Mouse (Mus musculus): ENCODE measurements around the gene Ltbp1.

The Ltbp1 gene

DNA sequence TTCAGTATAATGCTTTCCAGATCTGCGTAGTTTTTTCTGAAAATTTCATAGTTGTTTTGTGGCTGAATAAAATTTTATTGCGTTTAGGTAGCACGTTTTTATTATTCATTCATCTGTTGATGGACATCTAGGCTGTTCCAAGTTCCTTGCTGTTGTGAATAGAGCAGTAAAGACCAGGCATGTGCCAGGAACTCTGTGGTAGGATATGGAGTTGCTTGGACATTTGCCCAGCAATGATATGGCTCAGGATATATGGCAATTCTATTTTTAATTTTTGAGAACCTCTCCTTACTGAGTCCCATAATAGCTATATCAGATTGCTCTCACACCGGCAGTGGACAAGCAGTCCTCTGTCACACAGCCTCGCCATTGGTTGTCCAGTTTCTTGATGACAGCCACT is 159.2 kb downstream of the Ltbp1 start:
- intact Hi-C loops (cut with DNase I): no loop called here

DNA sequence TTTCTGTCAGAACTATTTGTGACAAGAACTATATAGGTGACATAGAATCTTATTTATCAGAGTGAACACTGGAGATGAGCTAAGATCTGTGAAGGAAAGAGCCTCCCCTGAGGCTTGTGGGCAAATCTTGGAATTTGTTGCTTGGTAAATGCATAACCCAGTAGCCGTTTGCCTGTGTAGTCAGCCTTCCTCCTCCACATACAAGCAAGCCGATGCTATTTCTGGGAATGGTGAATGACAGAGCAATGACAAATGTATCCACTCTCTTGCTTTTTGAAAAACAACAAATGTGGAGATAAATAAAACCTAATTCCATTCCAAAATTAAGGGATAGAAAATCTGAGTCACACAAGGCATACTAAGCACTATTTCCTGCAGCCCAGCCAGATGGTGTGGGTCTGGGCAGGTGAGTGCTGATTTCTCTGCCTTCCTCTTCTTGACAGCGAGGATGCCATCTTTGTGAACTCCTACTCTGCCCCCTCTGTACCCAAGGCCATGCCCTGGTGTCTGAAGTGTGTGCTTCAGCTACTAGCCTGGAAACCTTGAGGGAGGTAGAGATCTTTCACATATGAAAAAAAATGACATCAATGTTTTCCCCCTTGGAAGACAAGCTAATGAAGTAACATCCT is 163.3 kb downstream of the Ltbp1 start:
- intact Hi-C loops (cut with DNase I): no loop called here

DNA sequence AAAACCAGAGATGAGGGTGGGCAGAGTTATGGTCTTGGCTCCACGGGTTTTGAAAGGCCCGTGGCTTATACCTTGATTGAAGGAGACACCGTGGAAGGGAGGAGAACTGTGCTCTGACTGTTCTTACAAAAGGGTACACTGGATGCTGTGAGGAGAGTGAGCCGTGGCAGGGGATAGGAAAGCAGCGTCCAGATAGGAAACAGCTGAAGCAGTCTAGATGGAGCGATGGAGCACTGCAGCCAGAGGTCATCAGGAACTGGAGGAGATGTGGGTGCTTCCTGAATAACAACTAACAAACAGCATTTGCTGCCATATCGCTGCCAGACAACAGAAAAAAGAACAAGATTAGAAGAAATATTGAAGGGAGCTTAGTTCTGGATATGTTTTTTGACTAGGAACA is 166.3 kb downstream of the Ltbp1 start:
- intact Hi-C loops (cut with DNase I): no loop called here

DNA sequence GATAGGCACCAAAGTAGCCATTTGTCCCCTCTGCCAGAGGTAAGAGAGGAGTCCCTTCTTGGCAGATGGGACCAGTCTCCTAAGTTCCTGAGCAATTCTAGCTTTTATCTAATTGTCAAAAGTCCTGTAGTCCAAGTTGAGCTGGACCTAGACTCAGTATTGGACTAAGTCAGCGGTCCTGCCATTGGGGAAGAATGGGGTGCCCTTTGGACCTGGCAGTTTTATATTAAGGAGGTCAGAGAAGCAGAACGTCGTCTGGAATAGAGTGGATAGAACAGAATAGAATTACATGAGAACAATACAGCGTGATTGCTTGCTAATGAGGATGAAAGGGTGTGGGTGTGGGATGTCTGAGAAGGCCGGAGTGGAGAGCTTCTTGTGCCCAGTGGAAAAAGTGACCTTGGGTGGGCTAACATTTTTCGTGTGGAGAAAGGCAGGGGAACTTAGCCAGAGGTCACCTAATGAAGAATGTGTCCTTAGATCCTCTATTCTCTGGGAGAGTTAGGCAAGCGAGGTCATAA is 167.4 kb downstream of the Ltbp1 start:
- intact Hi-C loops (cut with DNase I): no loop called here

DNA sequence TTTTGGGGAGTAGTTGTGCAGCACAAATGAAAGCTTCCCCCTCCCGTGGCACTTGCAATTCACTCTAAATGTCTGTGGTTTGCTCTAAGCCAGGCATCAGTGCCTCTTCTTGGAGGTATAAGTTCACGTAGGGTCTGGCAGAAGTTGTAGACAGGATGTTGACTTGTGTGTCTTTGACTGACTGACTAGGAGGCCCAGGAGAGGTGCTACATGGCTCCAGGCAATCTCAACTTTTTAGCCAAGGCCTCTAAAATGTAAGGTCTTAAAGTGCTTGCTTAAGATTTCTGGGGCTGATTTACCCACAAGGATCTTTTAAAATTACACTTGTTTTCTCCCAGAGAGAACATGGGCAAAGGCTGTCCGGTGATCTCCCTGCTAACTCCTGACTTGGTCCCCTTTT is 169.1 kb downstream of the Ltbp1 start:
- intact Hi-C loops (cut with DNase I): no loop called here

DNA sequence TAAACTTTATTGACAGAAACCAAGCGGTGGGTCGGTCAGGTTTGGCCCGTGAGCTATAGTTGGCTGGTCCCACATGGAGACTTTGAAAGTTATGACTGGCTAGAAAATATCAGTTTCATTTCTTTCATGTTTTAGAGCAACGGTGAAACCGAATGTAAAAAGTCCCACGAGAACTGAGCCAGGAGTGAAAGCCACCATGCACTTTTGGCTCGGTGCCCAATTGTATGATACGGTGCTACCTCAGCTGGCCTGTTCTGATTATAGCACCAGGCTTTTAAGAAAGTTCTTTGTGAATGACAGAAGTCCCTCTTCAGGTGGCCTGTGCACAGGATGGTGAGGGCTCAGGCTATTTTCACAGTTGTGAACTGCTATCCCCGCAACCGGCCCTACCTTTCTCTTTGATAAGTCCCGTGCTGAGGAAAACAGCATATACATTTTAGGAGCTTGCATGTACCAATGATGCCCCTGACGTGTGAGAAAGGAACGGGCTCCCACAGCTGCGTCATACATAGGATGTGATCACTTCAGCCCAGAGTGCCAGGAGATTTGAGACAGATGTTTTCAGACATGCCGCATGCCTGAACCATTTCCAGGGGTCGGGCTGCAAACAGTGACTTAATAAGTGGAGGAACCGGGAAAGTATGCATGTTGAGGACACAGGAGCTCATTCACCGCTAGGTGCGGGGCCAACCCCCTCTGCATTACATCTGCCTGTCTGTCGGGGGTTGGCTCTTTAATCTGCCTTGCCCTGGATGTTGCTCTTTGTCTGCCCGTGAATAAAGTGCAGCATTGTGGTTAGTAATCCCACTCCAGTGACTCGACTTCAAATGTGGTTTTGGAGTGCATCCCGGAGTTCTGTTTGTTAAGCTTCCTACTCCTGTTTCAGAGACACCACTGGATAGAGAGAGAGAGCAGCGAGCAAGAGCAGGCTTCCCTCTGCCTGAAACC is 172.8 kb downstream of the Ltbp1 start:
- intact Hi-C loops (cut with DNase I): no loop called here

DNA sequence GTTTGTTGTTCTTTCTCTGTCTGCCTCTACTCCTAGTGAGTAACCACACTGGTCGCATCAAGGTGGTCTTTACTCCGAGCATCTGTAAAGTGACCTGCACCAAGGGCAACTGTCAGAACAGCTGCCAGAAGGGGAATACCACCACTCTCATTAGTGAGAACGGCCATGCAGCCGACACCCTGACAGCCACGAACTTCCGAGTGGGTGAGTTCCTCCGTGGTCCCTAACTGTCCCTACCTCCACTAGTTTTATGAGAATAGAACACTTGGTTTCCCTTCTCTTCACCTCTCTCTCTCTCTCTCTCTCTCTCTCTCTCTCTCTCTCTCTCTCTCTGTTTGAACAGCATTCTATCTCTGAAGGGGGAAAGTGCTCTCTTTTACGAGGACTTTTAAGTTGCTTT is 173.6 kb downstream of the Ltbp1 start:
- intact Hi-C loops (cut with DNase I): no loop called here

DNA sequence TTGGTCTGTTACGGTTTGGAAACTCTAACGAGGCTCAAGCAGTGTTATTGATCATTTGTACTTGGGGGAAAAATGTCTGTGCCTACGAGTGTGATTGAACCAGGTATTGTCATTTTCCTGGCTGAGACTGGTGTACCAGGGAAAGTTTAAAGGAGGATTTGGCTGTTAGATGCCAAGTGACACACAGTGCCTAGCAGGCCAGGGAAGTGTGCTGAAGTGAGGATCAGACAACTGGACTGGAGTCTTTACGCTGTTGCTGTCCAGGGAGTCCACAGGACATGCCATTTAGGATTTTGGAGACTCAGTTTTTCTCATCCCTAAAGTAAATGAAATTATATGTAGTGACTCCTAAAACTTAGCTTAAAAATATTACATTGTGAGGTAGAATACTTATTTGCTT is 174.9 kb downstream of the Ltbp1 start:
- intact Hi-C loops (cut with DNase I): no loop called here

DNA sequence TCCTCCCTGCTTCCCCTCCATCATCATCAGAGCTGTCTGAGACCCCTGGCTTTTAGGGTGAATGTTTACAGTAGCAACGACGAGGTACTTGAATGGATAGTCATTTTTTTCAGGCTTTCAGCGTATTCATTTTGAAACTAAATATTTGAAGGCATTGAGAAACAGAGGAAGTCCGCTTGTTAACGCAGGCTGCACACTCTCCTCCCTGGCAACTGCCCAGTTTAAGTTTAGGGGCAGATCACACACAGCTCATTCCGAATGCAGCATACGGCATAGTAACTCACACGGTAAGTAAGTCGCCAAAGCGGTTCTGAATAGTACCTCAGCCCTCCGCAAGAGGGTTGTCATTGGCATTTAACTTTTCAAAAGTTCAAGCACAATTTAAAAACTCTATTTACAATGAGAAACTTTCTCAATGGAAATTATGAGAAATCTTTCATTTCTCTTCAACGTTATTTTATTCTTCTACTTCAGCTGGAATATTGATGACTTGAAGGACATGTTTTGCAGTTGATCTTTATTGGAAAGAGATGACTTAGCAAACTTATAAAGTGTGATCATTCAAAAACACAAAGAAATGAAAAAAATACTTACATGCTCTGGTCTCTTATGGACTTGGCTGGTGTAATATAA is 175.7 kb downstream of the Ltbp1 start:
- intact Hi-C loops (cut with DNase I): no loop called here

DNA sequence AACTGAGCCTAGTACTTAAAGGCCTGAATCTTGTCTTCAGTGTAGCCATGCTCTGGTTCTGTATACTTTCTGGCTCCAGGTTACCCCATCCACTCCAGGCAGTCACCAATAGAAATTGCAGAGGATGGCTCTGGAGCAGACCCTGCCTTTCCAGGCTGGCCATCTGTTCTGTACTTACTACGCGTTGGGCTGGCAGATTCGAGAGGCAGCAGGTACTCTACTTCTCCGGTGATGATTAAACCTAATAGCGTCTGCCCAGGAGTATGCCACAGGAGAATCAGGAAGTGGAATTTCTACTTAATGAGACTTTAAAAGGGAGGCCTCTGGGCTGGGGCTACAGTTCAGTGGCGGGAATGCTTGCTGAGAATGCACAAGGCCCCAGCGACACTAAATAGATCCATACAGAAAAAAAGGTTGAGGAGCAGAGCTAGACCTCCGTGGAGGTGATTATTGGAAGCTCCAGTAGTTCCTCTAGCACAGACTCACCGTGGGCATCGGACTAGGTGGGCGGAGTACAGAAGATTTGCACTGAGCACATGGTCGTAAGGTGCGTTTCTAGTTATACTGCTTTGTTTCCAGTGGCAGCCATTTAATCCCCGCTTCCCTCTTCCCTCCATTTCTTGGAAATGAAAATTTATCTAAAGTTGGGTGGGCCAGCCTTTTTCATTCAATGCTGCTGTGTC is 177.1 kb downstream of the Ltbp1 start:
- intact Hi-C loops (cut with DNase I): no loop called here

DNA sequence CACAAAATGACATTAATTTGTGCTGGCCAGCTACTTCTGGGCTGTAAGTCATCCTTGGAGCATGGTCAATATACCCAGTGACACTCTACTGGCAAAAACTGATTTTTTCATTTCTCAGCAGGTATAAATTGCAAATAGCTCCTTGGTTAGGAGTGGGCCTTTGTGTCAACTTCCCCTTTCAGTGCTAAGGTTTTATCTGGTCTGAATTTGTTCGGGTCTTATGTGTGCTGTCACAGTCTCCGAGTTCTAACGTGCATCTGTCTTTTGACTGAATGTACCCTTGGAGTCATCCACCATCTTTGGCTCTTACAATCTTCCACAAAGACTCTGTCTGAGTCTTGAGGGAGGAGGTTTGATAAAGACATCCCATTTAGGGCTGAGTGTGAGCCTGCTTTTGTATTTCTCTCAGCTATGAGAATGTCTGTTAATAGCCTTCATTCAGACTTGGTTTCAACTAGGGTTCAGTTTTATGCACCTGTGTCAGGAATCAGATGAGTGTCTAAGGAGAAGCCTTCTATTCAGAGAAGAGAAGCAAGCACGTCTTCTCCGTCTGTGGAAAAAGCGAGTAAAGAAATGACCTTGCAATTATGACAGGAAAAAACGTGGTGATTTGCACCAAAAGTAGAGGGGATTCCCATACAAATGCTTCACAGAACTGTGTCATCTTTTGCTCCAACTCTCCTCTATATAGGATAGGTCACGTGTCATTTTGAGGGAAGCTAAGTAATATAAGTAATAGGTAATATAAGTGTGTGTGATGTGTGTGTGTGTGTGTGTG is 181.6 kb downstream of the Ltbp1 start:
- intact Hi-C loops (cut with DNase I): no loop called here

DNA sequence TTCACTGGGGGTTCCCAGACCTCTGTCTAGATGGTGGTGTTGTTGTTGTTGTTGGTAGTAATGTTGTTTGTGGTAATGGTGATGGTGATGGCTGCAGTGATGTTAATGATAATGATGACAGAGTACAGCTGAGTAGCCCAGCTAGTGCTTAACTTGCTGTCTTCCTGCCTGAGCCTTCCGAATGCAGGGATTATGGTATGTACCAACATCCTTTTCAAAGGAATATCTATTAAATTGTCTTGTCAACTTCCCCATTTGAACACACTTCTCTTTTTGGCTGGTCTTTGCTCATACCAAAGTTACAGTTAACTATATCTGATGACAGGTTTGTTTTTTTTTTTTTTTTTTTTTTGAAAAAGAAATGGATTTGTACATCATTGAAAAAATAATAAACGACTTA is 191.6 kb downstream of the Ltbp1 start:
- intact Hi-C loops (cut with DNase I): no loop called here

DNA sequence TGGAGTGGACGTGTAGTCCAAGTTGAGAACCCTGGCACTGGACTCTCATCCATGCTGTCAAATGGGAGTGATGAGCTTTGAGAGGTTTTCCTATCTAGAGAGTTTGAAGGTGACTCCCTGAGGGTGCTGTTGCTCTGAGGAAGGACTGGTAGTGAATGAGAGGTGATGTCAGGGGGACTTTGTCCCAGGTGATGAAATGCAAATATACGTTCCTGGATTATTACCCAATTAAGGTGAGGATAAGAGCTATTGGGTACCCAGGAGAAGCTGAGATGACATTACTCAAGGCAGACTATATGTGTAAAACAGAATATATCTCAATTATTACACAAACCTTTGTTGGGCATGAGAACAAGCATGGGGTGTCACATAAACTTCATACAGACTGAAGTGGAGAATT is 193.4 kb downstream of the Ltbp1 start:
- intact Hi-C loops (cut with DNase I): no loop called here

DNA sequence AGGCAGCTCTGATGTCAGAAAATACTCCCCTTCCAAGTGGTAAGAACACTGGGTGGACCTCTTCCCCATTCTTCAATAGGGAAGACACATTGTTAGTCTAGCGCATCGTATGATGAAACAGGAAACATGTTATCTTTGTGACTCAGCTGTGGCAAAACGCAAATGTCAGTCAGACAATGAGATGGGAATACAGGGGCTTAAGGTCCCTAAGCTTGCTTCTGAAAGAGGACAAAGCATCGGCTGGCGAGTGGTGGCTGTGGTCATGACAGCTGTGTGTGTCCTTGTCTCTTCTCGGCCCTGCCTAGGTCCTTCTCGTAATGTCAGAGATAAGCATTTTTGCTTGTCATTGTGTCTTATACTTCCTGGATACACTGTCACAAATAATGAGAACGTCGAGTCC is 194.3 kb downstream of the Ltbp1 start:
- intact Hi-C loops (cut with DNase I): no loop called here

DNA sequence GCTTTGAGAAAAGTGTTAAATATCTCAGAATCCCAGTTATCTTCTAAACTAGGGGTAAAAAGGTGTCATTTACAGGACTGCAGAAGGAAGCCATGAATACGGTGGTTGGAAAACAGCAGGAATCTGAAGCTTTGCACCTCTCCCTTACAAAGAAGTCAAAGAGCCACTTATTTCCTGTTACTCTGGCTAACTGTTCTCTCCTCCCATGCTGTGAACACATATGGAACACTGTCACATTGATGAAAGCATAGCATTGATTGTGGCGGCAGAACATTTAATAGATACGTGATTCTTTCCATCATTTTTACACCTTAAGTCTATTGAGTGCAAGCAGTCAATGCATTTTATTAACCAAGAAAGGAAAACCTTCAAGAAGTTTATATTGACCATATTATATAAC is 196.9 kb downstream of the Ltbp1 start:
- intact Hi-C loops (cut with DNase I): no loop called here

DNA sequence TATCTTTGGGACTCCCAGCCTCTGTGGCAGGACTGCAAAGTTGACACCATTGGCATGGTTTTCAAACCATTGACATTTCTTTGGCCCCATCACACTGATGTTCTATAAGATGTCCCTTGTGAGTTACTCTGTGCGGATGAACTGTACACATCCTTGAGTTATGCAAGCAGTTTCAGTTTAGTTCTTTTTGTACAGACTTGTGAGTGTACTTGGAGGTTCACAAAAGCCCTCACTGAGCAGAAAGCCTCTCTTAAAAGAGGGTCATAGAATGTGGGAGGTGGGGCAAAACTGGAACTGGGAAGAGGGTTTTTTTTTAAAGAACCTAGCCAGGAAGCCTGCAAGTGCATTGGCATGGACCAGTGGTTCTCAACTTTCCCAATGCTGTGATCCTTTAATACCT is 198.7 kb downstream of the Ltbp1 start:
- intact Hi-C loops (cut with DNase I): no loop called here

DNA sequence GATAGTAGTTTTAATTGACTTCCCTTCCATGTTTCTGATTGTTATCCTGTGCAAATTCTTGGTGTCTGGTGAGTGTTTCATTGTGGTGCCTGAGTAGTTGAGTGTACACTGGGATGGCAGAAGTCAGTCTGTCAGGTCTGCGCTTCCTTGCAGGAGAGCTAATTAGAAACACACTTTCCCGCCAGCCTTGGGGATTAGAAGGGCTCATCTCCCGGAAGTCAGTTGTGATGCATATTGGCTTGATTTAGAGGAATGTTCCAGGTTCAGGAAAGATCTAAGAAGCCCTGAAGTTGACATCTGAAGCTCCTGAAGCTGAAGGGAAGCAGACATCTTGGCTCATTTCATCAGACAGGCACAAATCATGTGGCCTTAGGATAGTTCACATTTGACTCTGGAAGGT is 200.9 kb downstream of the Ltbp1 start:
- intact Hi-C loops (cut with DNase I): no loop called here

DNA sequence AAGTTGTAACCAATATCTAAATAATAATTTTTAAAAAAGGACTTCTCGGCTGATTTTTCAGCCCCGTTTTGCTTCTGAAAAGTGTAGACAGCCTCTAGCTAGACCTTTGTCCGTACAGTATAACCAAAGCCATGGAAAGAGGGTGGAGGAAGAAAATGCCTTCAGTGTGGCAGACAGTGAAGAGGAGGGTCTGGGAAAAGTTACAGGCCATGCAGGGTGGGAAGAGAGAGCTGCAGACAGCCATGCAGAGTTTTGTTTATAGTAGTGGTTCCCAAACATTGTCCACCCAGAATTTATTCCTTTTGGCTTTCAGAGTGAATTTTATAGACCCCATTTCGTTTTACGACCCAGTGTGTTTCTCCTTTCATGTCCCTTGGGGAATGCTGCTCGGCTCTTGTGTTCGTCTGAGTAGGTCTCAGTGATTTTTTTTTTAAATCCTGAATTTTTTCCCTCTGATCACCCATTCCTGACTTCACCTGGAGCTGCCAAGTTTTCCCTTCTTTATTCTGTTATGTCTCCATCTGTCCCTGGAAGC is 202.9 kb downstream of the Ltbp1 start:
- intact Hi-C loops (cut with DNase I): no loop called here

DNA sequence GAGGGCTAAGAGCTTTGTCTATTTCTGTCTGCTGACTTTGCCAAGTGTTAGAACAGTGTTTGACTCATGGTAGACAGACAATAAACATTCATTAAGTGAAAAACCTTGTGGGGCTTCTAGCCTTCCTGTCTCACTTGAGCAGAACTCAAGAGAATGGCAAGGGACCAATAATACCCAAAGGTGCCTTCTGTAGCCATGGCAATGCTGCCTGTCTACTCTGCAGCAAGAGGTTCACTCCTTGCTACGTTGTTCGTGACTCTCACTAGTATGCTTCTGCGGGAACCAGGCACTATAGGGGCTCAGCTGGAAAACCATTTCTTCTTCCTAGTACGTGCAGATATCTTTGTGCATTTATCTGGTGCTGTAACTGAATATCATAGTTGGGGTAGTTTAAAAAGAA is 205.2 kb downstream of the Ltbp1 start:
- intact Hi-C loops (cut with DNase I): no loop called here

DNA sequence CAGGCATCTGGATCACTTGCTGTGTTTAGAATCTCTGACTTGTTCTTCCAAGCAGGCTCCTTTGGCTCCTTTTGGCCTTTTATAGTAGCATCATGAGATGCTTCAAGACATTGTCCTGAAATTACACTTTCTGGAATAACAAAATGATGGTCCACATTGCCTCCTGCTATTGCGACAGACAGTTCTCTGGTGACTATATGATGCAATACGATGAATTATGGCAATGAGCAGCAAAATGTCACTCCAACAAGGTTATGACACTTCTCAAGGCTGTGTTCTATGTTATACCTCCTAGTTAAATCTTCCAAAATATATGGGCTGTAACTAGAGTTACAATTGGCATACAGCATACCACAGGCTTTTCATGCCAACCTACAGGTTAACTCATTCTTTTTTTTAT is 211.0 kb downstream of the Ltbp1 start:
- intact Hi-C loops (cut with DNase I): no loop called here

DNA sequence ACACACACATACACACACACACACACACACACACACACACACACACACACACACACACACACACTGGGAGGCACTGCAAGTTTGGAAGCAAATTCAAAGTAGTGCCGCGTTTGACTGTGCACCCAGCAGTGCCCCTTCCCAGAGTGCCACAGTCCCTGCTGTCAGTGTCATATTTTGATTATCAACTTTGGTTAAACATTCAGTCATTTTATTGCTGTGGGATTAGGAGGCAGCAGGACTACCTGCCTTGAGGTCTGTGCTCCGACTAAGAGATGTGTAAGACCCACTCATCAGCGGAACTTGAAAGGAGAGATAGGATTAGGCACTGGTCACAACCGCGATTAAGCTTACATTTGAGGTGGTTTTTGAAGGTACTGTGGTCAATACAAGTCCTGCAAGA is 213.3 kb downstream of the Ltbp1 start:
- intact Hi-C loops (cut with DNase I): no loop called here

All from adrenal gland (tissue).